Mouse (Mus musculus) lung, adult 2 months (tissue): Measurements from ENCODE around the gene Lyst. TPM values are rescaled to one million over a fixed set of nuclear protein-coding genes. Genes with fewer than 3 reads are reported as not detected.

Experiments
- DNase-seq: peaks from one replicate; pipeline ENCODE4 v3.0.0; 2022
- H3K4me1 ChIP-seq: fragments of 200-500 bp; 2 replicates; pipeline ENCODE4 v1.6.1; 2011; ENCODE audit warnings: low read length; ENCODE audit not compliant: control insufficient read depth, insufficient read depth
- H3K4me3 ChIP-seq: fragments of 200-500 bp; replicated peaks from 2 replicates; pipeline ENCODE3; 2011; ENCODE audit warnings: low read depth, mild to moderate bottlenecking, control low read depth, low read length; ENCODE audit errors: extremely low read depth
- CTCF ChIP-seq: fragments of 200-500 bp; IDR thresholded peaks from 2 replicates; pipeline ENCODE4 v1.5.1; 2011; ENCODE audit warnings: mild to moderate bottlenecking, low read length, control low read depth; ENCODE audit not compliant: insufficient read depth
- POLR2A ChIP-seq: fragments of 200-500 bp; IDR thresholded peaks from 2 replicates; pipeline ENCODE4 v1.6.1; 2011; ENCODE audit warnings: low read depth, mild to moderate bottlenecking, control low read depth, low read length, borderline replicate concordance; ENCODE audit errors: extremely low read depth
- WGBS: fragments of 180-500 bp; shearing (Covaris S2); methylation state at CpG from one replicate; pipeline ENCODE4 v1.1.7; 2018; 5-methylcytosine and 5-hydroxymethylcytosine counted together
- polyA plus RNA-seq: library from polyadenylated mRNA; depleted of rRNA; stranded (reverse); fragments of >200 nt; gene quantifications from 2 replicates; pipeline ENCODE4 v1.2.3, GENCODE M21; 2012

The Lyst gene
- polyA plus RNA-seq, 1 experiment: 7.2 TPM

DNA sequence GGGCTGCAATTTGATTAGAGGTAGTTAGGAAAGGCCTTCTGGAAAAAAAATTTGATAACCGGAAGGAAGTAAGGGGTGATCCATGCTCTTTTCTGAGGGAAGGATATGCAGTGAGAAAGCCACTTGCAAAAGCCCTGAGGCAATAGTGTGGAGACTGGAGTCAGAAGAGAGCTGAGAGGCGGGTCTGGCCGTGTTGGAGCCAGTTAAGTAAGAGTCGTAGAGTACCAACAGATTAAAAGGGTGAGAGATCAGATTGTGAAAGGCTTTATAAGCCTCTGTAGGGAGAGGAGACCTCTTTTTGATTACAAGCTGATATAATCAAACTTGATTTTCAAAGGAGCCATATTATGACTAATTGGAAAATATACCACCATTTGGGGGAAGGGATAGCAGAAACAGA is 1.7 kb downstream of the Lyst start:
- Histone ChIP-seq H3K4me3 (no peak overlapping the region), H3K4me1 (peaks cover 3% of the 10 kb centered on the region; the same call in 1 of the 2 replicates)
- TF ChIP-seq POLR2A: no peak
- no peak for TF ChIP-seq CTCF
- WGBS: 43% methylated on average over 4 of the region's 4 CpGs
- DNase-seq: no peak

DNA sequence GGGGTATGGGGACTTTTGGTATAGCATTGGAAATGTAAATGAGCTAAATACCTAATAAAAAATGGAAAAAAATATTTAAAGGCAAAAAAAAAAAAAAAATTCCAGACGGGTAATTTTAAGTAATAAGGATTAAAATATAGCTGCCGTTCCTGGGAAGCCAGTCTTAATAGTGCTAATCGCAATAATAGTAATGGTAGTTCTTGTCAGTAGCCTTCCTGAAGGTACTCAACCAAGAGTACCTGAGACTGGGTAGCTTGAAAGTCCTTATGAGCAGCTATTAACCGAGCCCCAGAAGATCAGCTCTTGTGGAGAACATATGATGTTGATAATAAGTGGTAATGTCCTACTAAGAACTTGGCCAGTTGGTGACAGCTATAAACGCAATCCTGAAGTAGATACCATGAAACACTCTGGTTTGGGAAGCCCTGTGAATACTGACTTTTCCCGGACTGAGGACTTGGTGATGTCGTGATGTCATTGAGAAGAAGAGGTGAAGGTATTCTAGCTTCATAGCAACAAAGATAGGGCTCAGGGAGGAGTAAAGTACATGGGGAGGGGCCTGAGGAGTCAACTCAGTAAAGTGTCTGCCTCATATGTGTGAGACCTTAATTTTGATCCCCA is 6.3 kb downstream of the Lyst start:
- TF ChIP-seq CTCF (no peak), POLR2A (no peak)
- H3K4me1 ChIP-seq: no peaks in the 10 kb centered on the region; the same call in 1 of the 2 replicates
- no peak for DNase-seq
- no peak overlapping the region for H3K4me3 ChIP-seq
- WGBS: 88% methylated on average over 7 of the region's 7 CpGs

DNA sequence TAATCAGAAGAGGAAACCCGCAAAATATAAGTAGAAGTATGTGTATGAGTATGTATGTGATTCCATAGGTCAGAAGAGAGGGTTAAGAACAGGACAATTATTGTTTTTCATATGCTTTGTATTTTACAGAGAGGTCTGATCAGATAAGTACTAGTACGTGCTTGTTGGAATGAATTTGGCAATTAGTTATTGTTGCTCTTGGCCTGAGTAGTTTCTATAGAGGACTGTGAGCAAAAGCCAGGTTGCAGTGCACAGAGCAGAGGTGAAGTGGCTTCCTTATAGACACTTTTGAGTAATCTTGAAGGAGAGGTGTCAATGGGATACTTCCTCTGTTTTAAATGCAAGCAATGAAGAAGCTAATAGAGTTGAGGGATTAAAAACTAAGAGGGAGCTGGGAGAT is 7.7 kb downstream of the Lyst start:
- Histone ChIP-seq H3K4me3 (no peak overlapping the region), H3K4me1 (no peaks in the 10 kb centered on the region)
- DNase-seq: no peak
- TF ChIP-seq CTCF (no peak), POLR2A (no peak)
- WGBS: 52% methylated on average over 2 of the region's 2 CpGs

- Histone ChIP-seq H3K4me1 (no peaks in the 10 kb centered on the region), H3K4me3 (no peak overlapping the region)
- no peak for DNase-seq
- no peak for TF ChIP-seq CTCF
- no peak for TF ChIP-seq POLR2A
- 68% methylated on average over 2 of the region's 2 CpGs for WGBS
These were observed 11.2 kb downstream of the Lyst start for GRCm38 (mm10) chr13:13601407-13601806.

GRCm38 (mm10) chr13:13606149-13606548 is 16.0 kb downstream of the Lyst start:
- TF ChIP-seq CTCF: no peak
- TF ChIP-seq POLR2A: no peak
- Histone ChIP-seq H3K4me3 (no peak overlapping the region), H3K4me1 (0 out of 2 replicates have a peak, but pooled peaks cover 2% of the 10 kb centered on the region)
- no peak for DNase-seq

DNA sequence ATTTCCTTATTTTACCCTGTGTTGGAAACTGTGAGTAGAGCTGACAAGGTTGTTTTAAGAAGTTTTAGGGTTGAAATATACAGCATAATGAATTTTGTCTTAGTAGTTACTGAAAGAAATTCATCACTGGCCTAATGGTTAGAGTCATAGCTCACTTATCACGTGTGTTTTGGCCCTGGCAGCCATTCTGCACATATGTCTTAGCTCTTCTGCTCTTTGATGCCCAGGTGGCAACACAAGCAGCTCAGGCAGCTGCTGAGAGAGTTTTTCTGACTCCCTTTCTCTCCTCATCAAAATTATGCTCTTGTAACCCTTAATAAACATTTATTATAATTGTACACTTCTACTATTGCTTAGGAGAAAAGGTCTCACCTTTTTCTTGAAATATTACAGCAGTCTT is 18.1 kb downstream of the Lyst start:
- Histone ChIP-seq H3K4me1 (0 out of 2 replicates have a peak, but pooled peaks cover 2% of the 10 kb centered on the region), H3K4me3 (no peak overlapping the region)
- TF ChIP-seq POLR2A (no peak), CTCF (no peak)
- DNase-seq: no peak
- 61% methylated on average over 1 of the region's 1 CpGs for WGBS

DNA sequence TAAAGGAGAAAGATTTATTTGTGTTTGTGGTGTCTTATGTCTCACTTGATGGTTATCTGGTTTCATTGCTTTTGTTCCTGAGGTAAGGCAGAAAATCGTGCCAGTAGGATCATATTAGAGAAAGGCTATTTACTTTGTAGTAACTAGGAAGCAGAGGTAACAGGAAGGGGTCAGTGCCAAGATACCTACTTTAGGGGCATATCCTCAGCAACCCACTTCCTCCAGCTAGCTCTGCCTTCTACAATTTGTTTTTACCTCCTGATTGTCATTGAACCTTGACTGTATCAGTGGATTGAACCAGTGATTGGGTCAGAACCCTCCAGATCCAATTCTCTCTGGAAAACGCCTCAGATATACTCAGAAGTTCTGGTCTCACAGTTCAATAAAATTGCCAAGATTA is 19.5 kb downstream of the Lyst start:
- Histone ChIP-seq H3K4me1 (0 out of 2 replicates have a peak, but pooled peaks cover 2% of the 10 kb centered on the region), H3K4me3 (no peak overlapping the region)
- no peak for TF ChIP-seq POLR2A
- 58% methylated on average over 2 of the region's 2 CpGs for WGBS
- no peak for DNase-seq

- no peak for DNase-seq
- Histone ChIP-seq H3K4me3 (no peak overlapping the region), H3K4me1 (0 out of 2 replicates have a peak, but pooled peaks cover 2% of the 10 kb centered on the region)
- TF ChIP-seq CTCF (peak; percentile 55), POLR2A (no peak)
- WGBS: 92% methylated on average over 1 of the region's 1 CpGs
These were observed 22.7 kb downstream of the Lyst start for GRCm38 (mm10) chr13:13612882-13613281.

- 0 out of 2 replicates have a peak, but pooled peaks cover 2% of the 10 kb centered on the region for H3K4me1 ChIP-seq
- no peak overlapping the region for H3K4me3 ChIP-seq
- 62% methylated on average over 4 of the region's 4 CpGs for WGBS
- no peak for DNase-seq
- TF ChIP-seq CTCF (no peak), POLR2A (no peak)
These were observed 24.0 kb downstream of the Lyst start for GRCm38 (mm10) chr13:13614235-13614634.

DNA sequence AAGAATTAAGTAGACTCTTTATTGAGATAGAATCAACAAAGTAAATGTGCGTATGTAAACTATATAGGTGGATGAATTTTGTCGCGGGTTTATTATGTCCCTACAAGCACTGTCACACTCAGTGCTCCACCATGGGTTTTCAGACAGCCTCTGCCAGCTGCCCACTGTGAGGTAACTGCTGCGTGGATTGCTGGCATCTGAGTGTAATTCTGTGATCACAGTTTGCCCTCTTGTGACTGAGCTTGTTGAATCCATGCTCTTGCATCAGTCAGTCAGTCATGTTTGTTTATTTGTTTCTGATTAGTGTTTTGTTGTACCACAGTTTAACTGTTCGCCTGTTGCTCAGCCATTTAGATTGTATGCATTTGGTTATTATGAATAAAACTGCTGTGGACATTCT is 31.3 kb downstream of the Lyst start:
- no peak overlapping the region for H3K4me3 ChIP-seq
- no peak for TF ChIP-seq POLR2A
- TF ChIP-seq CTCF: no peak
- no peaks in the 10 kb centered on the region; the same call in 1 of the 2 replicates for H3K4me1 ChIP-seq
- WGBS: 80% methylated on average over 5 of the region's 5 CpGs
- no peak for DNase-seq
